Mouse (Mus musculus) ES-Bruce4 (cell line): Measurements from ENCODE around the gene Bcl2l12. TPM values are rescaled to one million over a fixed set of nuclear protein-coding genes. Genes with fewer than 3 reads are reported as not detected.

Experiments used
- H3K27ac ChIP-seq: 2 replicates; pipeline ENCODE4 v1.5.1; 2012; ENCODE audit warnings: low read length, inconsistent platforms; ENCODE audit not compliant: insufficient read depth
- H3K27me3 ChIP-seq: 2 replicates; pipeline ENCODE4 v1.6.1; 2012; ENCODE audit warnings: mild to moderate bottlenecking, low read length, inconsistent platforms; ENCODE audit not compliant: control insufficient read depth, poor library complexity, insufficient read depth, severe bottlenecking
- H3K36me3 ChIP-seq: 2 replicates; pipeline ENCODE4 v1.6.1; 2012; ENCODE audit warnings: inconsistent platforms, mild to moderate bottlenecking, low read length, moderate library complexity; ENCODE audit not compliant: control insufficient read depth, poor library complexity, insufficient read depth, severe bottlenecking
- H3K4me1 ChIP-seq: one replicate; pipeline ENCODE4 v1.8.1; 2011; ENCODE audit warnings: low read length; ENCODE audit not compliant: control insufficient read depth, insufficient read depth
- H3K4me3 ChIP-seq: 2 replicates; pipeline ENCODE4 v1.5.1; 2011; ENCODE audit warnings: low read depth, mild to moderate bottlenecking, low read length
- H3K9ac ChIP-seq: 2 replicates; pipeline ENCODE4 v1.6.1; 2012; ENCODE audit warnings: low read depth, mild to moderate bottlenecking, inconsistent platforms; ENCODE audit not compliant: poor library complexity, severe bottlenecking
- H3K9me3 ChIP-seq: replicated peaks from 2 replicates; pipeline ENCODE4 v1.6.1; 2012; ENCODE audit warnings: mild to moderate bottlenecking, low read length, inconsistent platforms; ENCODE audit not compliant: control insufficient read depth, poor library complexity, insufficient read depth, severe bottlenecking
- CTCF ChIP-seq: IDR thresholded peaks from one replicate; pipeline ENCODE4 v1.8.1; 2011; ENCODE audit warnings: low read depth, low read length
- EP300 ChIP-seq: IDR thresholded peaks from 2 replicates; pipeline ENCODE4 v1.6.1; 2011; ENCODE audit warnings: low read depth, low read length; ENCODE audit not compliant: insufficient read depth
- POLR2A ChIP-seq: IDR thresholded peaks from one replicate; pipeline ENCODE4 v1.8.1; 2011; ENCODE audit warnings: low read length; ENCODE audit not compliant: insufficient read depth
- polyA plus RNA-seq: library from polyadenylated mRNA; stranded (reverse); fragments of >200 nt; gene quantifications from 2 replicates; pipeline ENCODE4 v1.2.4, GENCODE M21; 2011; ENCODE audit warnings: low read depth; ENCODE audit not compliant: missing spikeins, insufficient read depth, insufficient read length

Bcl2l12 gene
- polyA plus RNA-seq, 1 experiment: 41.9 TPM

- Histone ChIP-seq H3K4me1 (no peaks in the 10 kb centered on the region), H3K27ac (no peak overlapping the region), H3K36me3 (peaks cover 69% of the 10 kb centered on the region), H3K9me3 (no peaks in the 10 kb centered on the region), H3K9ac (no peak overlapping the region), H3K4me3 (no peak overlapping the region), H3K27me3 (no peaks in the 10 kb centered on the region)
- TF ChIP-seq CTCF (no peak), EP300 (no peak), POLR2A (no peak)
These were observed 39.9 kb upstream of the Bcl2l12 start for GRCm38 (mm10) chr7:45038411-45038810.

- TF ChIP-seq CTCF (peak; percentile 83), POLR2A (no peak)
These were observed 39.3 kb upstream of the Bcl2l12 start for GRCm38 (mm10) chr7:45037720-45038361.

DNA sequence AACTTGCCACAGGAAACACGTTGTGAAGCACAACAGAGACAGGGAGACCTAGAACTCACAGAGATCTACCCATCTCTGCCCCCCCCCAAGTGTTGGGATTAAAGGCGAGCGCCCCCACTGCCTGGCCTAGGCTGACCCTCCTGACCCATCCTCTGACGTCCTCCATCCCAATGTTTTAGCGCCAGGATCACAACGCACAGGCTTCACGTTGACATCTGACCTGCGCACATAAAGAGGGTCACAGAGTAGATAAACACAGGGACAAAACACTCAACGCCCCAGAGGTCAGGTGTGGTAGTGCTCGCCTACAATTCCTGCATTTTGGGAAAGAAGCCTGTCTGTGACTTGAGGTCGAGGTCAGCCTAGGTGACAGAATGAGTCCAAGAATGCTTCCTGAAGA, 38.2 kb upstream of the Bcl2l12 start:
- Histone ChIP-seq H3K9me3 (no peaks in the 10 kb centered on the region), H3K4me1 (no peaks in the 10 kb centered on the region), H3K4me3 (no peak overlapping the region), H3K27me3 (no peaks in the 10 kb centered on the region), H3K36me3 (peaks cover 65% of the 10 kb centered on the region), H3K27ac (no peak overlapping the region), H3K9ac (no peak overlapping the region)
- no peak for TF ChIP-seq CTCF
- no peak for TF ChIP-seq POLR2A
- TF ChIP-seq EP300: no peak

More at GRCm38 (mm10) chr7:45037720-45038361, 39.3 kb upstream of the Bcl2l12 start:
- Histone ChIP-seq H3K9me3 (no peaks in the 10 kb centered on the region), H3K4me1 (no peaks in the 10 kb centered on the region), H3K27ac (no peak overlapping the region), H3K4me3 (no peak overlapping the region), H3K9ac (no peak overlapping the region), H3K27me3 (no peaks in the 10 kb centered on the region), H3K36me3 (peaks cover 68% of the 10 kb centered on the region)

- no peak overlapping the region for H3K9ac ChIP-seq
- no peaks in the 10 kb centered on the region for H3K27me3 ChIP-seq
- H3K4me3 ChIP-seq: no peak overlapping the region
- no peaks in the 10 kb centered on the region for H3K4me1 ChIP-seq
- H3K9me3 ChIP-seq: no peaks in the 10 kb centered on the region
- no peak overlapping the region for H3K27ac ChIP-seq
- peaks cover 64% of the 10 kb centered on the region for H3K36me3 ChIP-seq
- no peak for TF ChIP-seq EP300
- no peak for TF ChIP-seq CTCF
- no peak for TF ChIP-seq POLR2A
These were observed 37.1 kb upstream of the Bcl2l12 start for GRCm38 (mm10) chr7:45035631-45036030.

GRCm38 (mm10) chr7:45033722-45034359, 35.3 kb upstream of the Bcl2l12 start:
- no peaks in the 10 kb centered on the region for H3K9me3 ChIP-seq
- TF ChIP-seq POLR2A (no peak), CTCF (no peak), EP300 (no peak)
- H3K36me3 ChIP-seq: peaks cover 62% of the 10 kb centered on the region
- no peak overlapping the region for H3K27ac ChIP-seq
- H3K27me3 ChIP-seq: no peaks in the 10 kb centered on the region
- no peak overlapping the region for H3K9ac ChIP-seq
- H3K4me3 ChIP-seq: no peak overlapping the region
- H3K4me1 ChIP-seq: no peaks in the 10 kb centered on the region

DNA sequence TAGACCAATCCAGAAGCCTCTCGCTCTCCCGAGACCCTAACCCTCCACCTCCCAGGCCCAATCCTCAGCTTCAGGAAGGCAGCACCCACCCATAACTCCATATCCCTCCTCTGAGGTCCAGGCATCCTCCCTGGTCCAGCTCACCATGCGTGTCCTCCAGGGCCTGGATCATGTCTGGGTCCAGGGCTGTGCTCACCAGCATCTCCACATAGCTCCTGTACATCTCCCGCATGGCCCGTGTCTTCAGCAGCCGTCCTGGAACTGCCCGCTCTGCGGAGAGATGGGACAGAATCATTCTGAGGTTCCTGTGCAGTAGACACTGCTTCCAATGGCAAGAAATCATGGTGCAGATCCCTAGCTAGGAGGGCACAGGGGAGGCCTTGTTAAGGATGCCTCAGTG, 32.3 kb upstream of the Bcl2l12 start:
- TF ChIP-seq CTCF: no peak
- no peak for TF ChIP-seq EP300
- no peak for TF ChIP-seq POLR2A
- H3K4me3 ChIP-seq: no peak overlapping the region
- no peaks in the 10 kb centered on the region for H3K27me3 ChIP-seq
- H3K27ac ChIP-seq: no peak overlapping the region
- peaks cover 53% of the 10 kb centered on the region for H3K36me3 ChIP-seq
- H3K9me3 ChIP-seq: no peaks in the 10 kb centered on the region
- no peaks in the 10 kb centered on the region for H3K4me1 ChIP-seq
- no peak overlapping the region for H3K9ac ChIP-seq
